Comparison of ENCODE assay signal across 8 mouse cellular contexts in genomic region chr2:114200932-114201559, GRCm38 (mm10). TPM values are rescaled to one million over a fixed set of nuclear protein-coding genes. Genes with fewer than 3 reads are reported as not detected.
DNase-seq lines count a peak whose midpoint lies in the region; ATAC-seq and TF ChIP-seq lines count a peak whose summit lies in the region.

Zfp770 (minus strand) TSS chr2:114201469.

- peaks cover 11% of the 10 kb centered on the region for H3K4me1 ChIP-seq in lung, embryonic 14.5 days (ENCODE audit: insufficient read depth)

- no peaks in the 10 kb centered on the region for H3K9me3 ChIP-seq in lung, embryonic 14.5 days (ENCODE audit: low read depth, low read length)

- peak within 1 kb of the TSS; percentile 72; the same call in 1 of the 2 replicates for H3K27ac ChIP-seq in lung, embryonic 14.5 days (ENCODE audit: low read depth)

- H3K4me2 ChIP-seq in lung, embryonic 14.5 days = peak within 1 kb of the TSS; percentile 73

- TF ChIP-seq CTCF in lung, embryonic 14.5 days (IDR thresholded peaks at IDR 0.05; ENCODE audit: low read depth) = no peak

- no peaks in the 10 kb centered on the region for H3K27me3 ChIP-seq in lung, embryonic 14.5 days (ENCODE audit: insufficient read depth, low read length)

- ATAC-seq in hematopoietic stem cell, adult 5-6 weeks (replicated peaks in 1 of 2; ENCODE audit: insufficient read depth in 1 of 2, low FRiP score in 2 of 2, low TSS enrichment in 1 of 2, low read depth in 1 of 2, poor library complexity in 2 of 2, severe bottlenecking in 2 of 2) = peak; percentile 87 to 94
- peak; percentile 96 for ATAC-seq in lung, embryonic 14.5 days (ENCODE audit: insufficient read depth)
- peak; percentile 56; the same call in 1 of the 2 replicates for ATAC-seq in neutrophil, adult 5-6 weeks (ENCODE audit: extremely low read depth, insufficient number of reproducible peaks, low FRiP score, poor library complexity, severe bottlenecking)

- 0% methylated on average over 36 of the region's 36 CpGs for WGBS in lung, embryonic 14.5 days

- H3K9ac ChIP-seq in lung, embryonic 14.5 days = peak within 1 kb of the TSS; percentile 93

- DNase-seq in MN1 (ENCODE audit: low spot score) = peak; percentile 88
- peak; percentile 83 for DNase-seq in cerebellum, adult 8-10 months
- DNase-seq in forelimb bud, embryonic 11.5 days (ENCODE audit: low read depth, low spot score) = peak; percentile 87
- peak; percentile 64 to 85 for DNase-seq in layer of hippocampus, adult 8-10 months (ENCODE audit: low spot score in 2 of 2)
- peak; percentile 90 for DNase-seq in lung, embryonic 14.5 days
- DNase-seq in testis, postnatal 14 days (ENCODE audit: low spot score) = peak; percentile 79

- H3K4me3 ChIP-seq in lung, embryonic 14.5 days (ENCODE audit: low read depth, low read length) = peak within 1 kb of the TSS; percentile 83

- peaks cover 12% of the 10 kb centered on the region for H3K36me3 ChIP-seq in lung, embryonic 14.5 days (ENCODE audit: insufficient read depth)

RNA-seq across cellular contexts. Expression of gene Zfp770, which starts in this region (rescaled TPM):
- total RNA-seq in hematopoietic stem cell, adult 5-6 weeks (2017) = 4.5 and 9.3 TPM in 2 replicates
- total RNA-seq in layer of hippocampus, adult 8-10 months (2022) = 10 to 100 TPM; 18.9 to 24.5 (median 22.0) TPM
- 5.9 and 6.3 TPM in 2 replicates for polyA plus RNA-seq in lung, embryonic 14.5 days (2014; fragmentation: Nextera tagmentation; extraction: Ambion mirVana)
- total RNA-seq in neutrophil, adult 5-6 weeks (2017) = 5.9 and 7.2 TPM in 2 replicates

Comparison
In these comparisons a context has a peak if more than half of its experiments do, and no peak if none do; other contexts are left out.
1. Peak in every context shown above with its lines: DNase-seq, ATAC-seq, H3K4me3 ChIP-seq and H3K27ac ChIP-seq.